Comparison of ENCODE assay signal across 28 mouse cellular contexts in genomic region chr3:148237555-148237954, GRCm38 (mm10).
DNase-seq lines count a peak whose midpoint lies in the region; ATAC-seq and TF ChIP-seq lines count a peak whose summit lies in the region.
"Had no signal": no experiment of that assay in that cellular context is flagged by ENCODE, and none has a peak within 500 bp of the region (broad histone marks: within the 10 kb centered on the region; RNA-seq: fewer than 3 reads in every experiment).

No protein-coding gene starts in this region.

- DNase-seq in heart, postnatal 4 days, result peak; percentile 27
- no peak for DNase-seq in heart, adult 2 months
- DNase-seq in lung, adult 18-20 months, result no peak
- DNase-seq in brain, embryonic 14.5 days (ENCODE audit: low read depth), result peak; percentile 46
- peak; percentile 43 for DNase-seq in retina, postnatal 1 day
- DNase-seq: adrenal gland, adult 2 months; B cell, adult 2 months; cerebellum, adult 18-20 months; cerebellum, postnatal 14 days; gastrocnemius, postnatal 14 days; heart, adult 11 months; kidney, adult 2 months; right cerebral cortex, postnatal 25 days; thymus, adult 18-20 months; thymus, postnatal 36 days had no signal

- intact Hi-C loops in heart, adult 2 months (cut with DNase I), result no loop called here

- no peaks in the 10 kb centered on the region for H3K4me1 ChIP-seq in heart, adult 2 months (ENCODE audit: control insufficient read depth, insufficient read depth, low read length)
- H3K4me1 ChIP-seq in lung, embryonic 15.5 days, result no peaks in the 10 kb centered on the region
- H3K4me1 ChIP-seq: embryonic facial prominence, embryonic 12.5 days; hindbrain, embryonic 13.5 days; limb, embryonic 12.5 days; midbrain, embryonic 13.5 days had no signal

- no peak overlapping the region for H3K4me2 ChIP-seq in lung, embryonic 15.5 days
- H3K4me2 ChIP-seq: embryonic facial prominence, embryonic 12.5 days; heart, embryonic 13.5 days; hindbrain, embryonic 13.5 days; limb, embryonic 12.5 days; midbrain, embryonic 13.5 days had no signal

- no peak overlapping the region for H3K27ac ChIP-seq in heart, adult 2 months
- peak overlapping the region; percentile 21; the same call in 1 of the 2 replicates for H3K27ac ChIP-seq in lung, embryonic 15.5 days
- H3K27ac ChIP-seq: embryonic facial prominence, embryonic 12.5 days; heart, embryonic 13.5 days; hindbrain, embryonic 13.5 days; kidney, postnatal 0 days; limb, embryonic 12.5 days; liver, embryonic 14.5 days; midbrain, embryonic 13.5 days had no signal

- no peaks in the 10 kb centered on the region for H3K36me3 ChIP-seq in heart, adult 2 months (ENCODE audit: control insufficient read depth, insufficient read depth, low read length)
- H3K36me3 ChIP-seq in lung, embryonic 15.5 days, result no peaks in the 10 kb centered on the region
- H3K36me3 ChIP-seq: embryonic facial prominence, embryonic 12.5 days; G1E; heart, embryonic 13.5 days; hindbrain, embryonic 13.5 days; limb, embryonic 12.5 days; midbrain, embryonic 13.5 days had no signal

- no peak overlapping the region for H3K9ac ChIP-seq in heart, adult 2 months (ENCODE audit: low read depth, low read length)
- no peak overlapping the region for H3K9ac ChIP-seq in lung, embryonic 15.5 days
- H3K9ac ChIP-seq: embryonic facial prominence, embryonic 12.5 days; heart, embryonic 13.5 days; hindbrain, embryonic 13.5 days; limb, embryonic 12.5 days; liver, embryonic 14.5 days; midbrain, embryonic 13.5 days had no signal

- WGBS in heart, adult 2 months, result 85% methylated on average over 6 of the region's 6 CpGs
- 47% methylated on average over 6 of the region's 6 CpGs for WGBS in lung, embryonic 15.5 days

- no peaks in the 10 kb centered on the region for H3K27me3 ChIP-seq in heart, adult 2 months (ENCODE audit: control insufficient read depth, insufficient read depth, low read length)
- no peaks in the 10 kb centered on the region for H3K27me3 ChIP-seq in lung, embryonic 15.5 days
- H3K27me3 ChIP-seq: CH12.LX; embryonic facial prominence, embryonic 12.5 days; heart, embryonic 13.5 days; hindbrain, embryonic 13.5 days; limb, embryonic 12.5 days; midbrain, embryonic 13.5 days had no signal

- peak; percentile 94; the same call in 1 of the 2 replicates for ATAC-seq in lung, embryonic 15.5 days (ENCODE audit: borderline replicate concordance, extremely low read depth, low FRiP score, low TSS enrichment)
- ATAC-seq in megakaryocyte-erythroid progenitor cell, adult 5-6 weeks (replicated peaks; ENCODE audit: low FRiP score, low TSS enrichment, poor library complexity, severe bottlenecking), result no peak
- ATAC-seq: forebrain, embryonic 16.5 days; midbrain, embryonic 13.5 days had no signal

- TF ChIP-seq EP300 in heart, adult 2 months (IDR thresholded peaks at IDR 0.05; ENCODE audit: insufficient read depth, low read depth, low read length), result no peak

- TF ChIP-seq POLR2A in heart, adult 2 months (IDR thresholded peaks at IDR 0.05; ENCODE audit: insufficient read depth, low read depth, low read length), result no peak
- no peak for TF ChIP-seq POLR2A in brain, embryonic 14.5 days (IDR thresholded peaks at IDR 0.05; ENCODE audit: borderline replicate concordance, extremely low read depth, insufficient read depth, insufficient read length, poor library complexity, severe bottlenecking)

- no peak overlapping the region for H3K4me3 ChIP-seq in heart, adult 2 months
- H3K4me3 ChIP-seq in lung, embryonic 15.5 days, result no peak overlapping the region
- H3K4me3 ChIP-seq: embryonic facial prominence, embryonic 12.5 days; erythroblast, embryonic 14.5 days; heart, embryonic 13.5 days; hindbrain, embryonic 13.5 days; limb, embryonic 12.5 days; midbrain, embryonic 13.5 days had no signal

- H3K79me2 ChIP-seq in heart, adult 2 months (replicated peaks; ENCODE audit: control insufficient read depth, insufficient read depth, low read length), result no peaks in the 10 kb centered on the region

- TF ChIP-seq CTCF in heart, adult 2 months (IDR thresholded peaks at IDR 0.05), result no peak
- no peak for TF ChIP-seq CTCF in brain, embryonic 14.5 days (IDR thresholded peaks at IDR 0.05; ENCODE audit: borderline replicate concordance, extremely low read depth, insufficient read depth, insufficient read length)

- H3K9me3 ChIP-seq in lung, embryonic 15.5 days, result no peaks in the 10 kb centered on the region
- H3K9me3 ChIP-seq: embryonic facial prominence, embryonic 12.5 days; heart, embryonic 13.5 days; hindbrain, embryonic 13.5 days; limb, embryonic 12.5 days; midbrain, embryonic 13.5 days had no signal

Comparison
In these comparisons a context has a peak if more than half of its experiments do, and no peak if none do; other contexts are left out.
1. DNase-seq: peak in heart, postnatal 4 days (single experiment), brain, embryonic 14.5 days (single experiment) and retina, postnatal 1 day (single experiment); none in heart, adult 2 months (0 of 2) and lung, adult 18-20 months (0 of 2).